Mouse (Mus musculus) lung, embryonic 15.5 days (tissue): ENCODE measurements around the gene Col11a2. TPM values are rescaled to one million over a fixed set of nuclear protein-coding genes. Genes with fewer than 3 reads are reported as not detected.

Experiments
- ATAC-seq: fragments of 200-750 bp; cut with Nextera tagmentation; 2 replicates; pipeline ENCODE4 v1.8.0; 2017; ENCODE audit warnings: moderate number of reproducible peaks, borderline replicate concordance; ENCODE audit not compliant: low FRiP score, low TSS enrichment; ENCODE audit errors: extremely low read depth
- H3K27ac ChIP-seq: fragments of 300-500 bp; sonication (generic); 2 replicates; pipeline ENCODE4 v1.5.1; 2015; ENCODE audit warnings: moderate library complexity, mild to moderate bottlenecking, inconsistent platforms
- H3K27me3 ChIP-seq: fragments of 300-500 bp; sonication (generic); 2 replicates; pipeline ENCODE4 v1.6.1; 2015; ENCODE audit warnings: inconsistent platforms
- H3K36me3 ChIP-seq: fragments of 300-500 bp; sonication (generic); 2 replicates; pipeline ENCODE4 v1.6.1; 2015; ENCODE audit warnings: inconsistent platforms
- H3K4me1 ChIP-seq: fragments of 300-500 bp; sonication (generic); 2 replicates; pipeline ENCODE4 v1.6.1; 2015; ENCODE audit warnings: inconsistent platforms
- H3K4me2 ChIP-seq: fragments of 300-500 bp; sonication (generic); 2 replicates; pipeline ENCODE4 v1.6.1; 2015; ENCODE audit warnings: inconsistent platforms, mild to moderate bottlenecking, moderate library complexity
- H3K4me3 ChIP-seq: fragments of 300-500 bp; sonication (generic); 2 replicates; pipeline ENCODE4 v1.5.1; 2015; ENCODE audit warnings: mild to moderate bottlenecking, inconsistent platforms
- H3K9ac ChIP-seq: fragments of 300-500 bp; sonication (generic); 2 replicates; pipeline ENCODE4 v1.6.1; 2015; ENCODE audit warnings: inconsistent platforms
- H3K9me3 ChIP-seq: fragments of 300-500 bp; sonication (generic); 2 replicates; pipeline ENCODE4 v1.6.1; 2016; ENCODE audit warnings: inconsistent platforms
- WGBS: fragments of 180-500 bp; shearing (Covaris S2); methylation state at CpG from one replicate; pipeline ENCODE4 v1.1.7; 2015; 5-methylcytosine and 5-hydroxymethylcytosine counted together
- polyA plus RNA-seq: library from polyadenylated mRNA; unstranded; fragments of >200 nt; fragmentation: Nextera tagmentation; extraction: Ambion mirVana; gene quantifications from 2 replicates; pipeline ENCODE4 v1.2.1, GENCODE M21; 2015

Col11a2 gene
- polyA plus RNA-seq, 1 experiment from 2014 or later: 4.1 TPM

GRCm38 (mm10) chr17:34097272-34097671 is 58.0 kb downstream of the Col11a2 start:
- H3K4me1 ChIP-seq: peaks cover 18% of the 10 kb centered on the region; the same call in 1 of the 2 replicates
- peaks cover under 1% of the 10 kb centered on the region; the same call in 1 of the 2 replicates for H3K27me3 ChIP-seq
- no peak overlapping the region for H3K27ac ChIP-seq
- 59% methylated on average over 5 of the region's 5 CpGs for WGBS
- no peaks in the 10 kb centered on the region for H3K9me3 ChIP-seq
- ATAC-seq: no peak
- no peak overlapping the region for H3K4me2 ChIP-seq
- no peaks in the 10 kb centered on the region for H3K36me3 ChIP-seq
- H3K4me3 ChIP-seq: no peak overlapping the region
- H3K9ac ChIP-seq: no peak overlapping the region

- peaks cover 14% of the 10 kb centered on the region; the same call in 1 of the 2 replicates for H3K4me1 ChIP-seq
- no peak for ATAC-seq
- WGBS: 28% methylated on average over 10 of the region's 10 CpGs
- H3K27ac ChIP-seq: no peak overlapping the region
- no peak overlapping the region for H3K4me2 ChIP-seq
- H3K9me3 ChIP-seq: no peaks in the 10 kb centered on the region
- no peaks in the 10 kb centered on the region for H3K27me3 ChIP-seq
- H3K4me3 ChIP-seq: no peak overlapping the region
- no peaks in the 10 kb centered on the region for H3K36me3 ChIP-seq
- H3K9ac ChIP-seq: no peak overlapping the region
Observed at GRCm38 (mm10) chr17:34098709-34099479, 59.7 kb downstream of the Col11a2 start.

GRCm38 (mm10) chr17:34099531-34099930 is 60.3 kb downstream of the Col11a2 start:
- no peaks in the 10 kb centered on the region for H3K36me3 ChIP-seq
- no peak overlapping the region for H3K4me3 ChIP-seq
- no peak overlapping the region for H3K9ac ChIP-seq
- no peak overlapping the region for H3K4me2 ChIP-seq
- H3K4me1 ChIP-seq: peaks cover 14% of the 10 kb centered on the region; the same call in 1 of the 2 replicates
- ATAC-seq: no peak
- H3K9me3 ChIP-seq: no peaks in the 10 kb centered on the region
- H3K27ac ChIP-seq: no peak overlapping the region
- no peaks in the 10 kb centered on the region for H3K27me3 ChIP-seq
- 30% methylated on average over 5 of the region's 5 CpGs for WGBS

GRCm38 (mm10) chr17:34101185-34101584 is 61.9 kb downstream of the Col11a2 start:
- no peak for ATAC-seq
- no peaks in the 10 kb centered on the region for H3K36me3 ChIP-seq
- H3K27me3 ChIP-seq: no peaks in the 10 kb centered on the region
- H3K9ac ChIP-seq: no peak overlapping the region
- H3K4me1 ChIP-seq: peaks cover 14% of the 10 kb centered on the region; the same call in 1 of the 2 replicates
- H3K9me3 ChIP-seq: no peaks in the 10 kb centered on the region
- no peak overlapping the region for H3K27ac ChIP-seq
- 27% methylated on average over 5 of the region's 5 CpGs for WGBS
- peak overlapping the region; percentile 42; the same call in 1 of the 2 replicates for H3K4me2 ChIP-seq
- no peak overlapping the region for H3K4me3 ChIP-seq

GRCm38 (mm10) chr17:34101604-34102032 is 62.4 kb downstream of the Col11a2 start:
- Histone ChIP-seq H3K36me3 (no peaks in the 10 kb centered on the region), H3K4me1 (peaks cover 14% of the 10 kb centered on the region; the same call in 1 of the 2 replicates), H3K9ac (no peak overlapping the region), H3K9me3 (no peaks in the 10 kb centered on the region), H3K4me2 (peak overlapping the region; percentile 42), H3K4me3 (peak overlapping the region; percentile 16), H3K27me3 (no peaks in the 10 kb centered on the region), H3K27ac (no peak overlapping the region)
- 5% methylated on average over 12 of the region's 12 CpGs for WGBS
- peak; percentile 73 for ATAC-seq

- no peak overlapping the region for H3K4me3 ChIP-seq
- no peaks in the 10 kb centered on the region for H3K36me3 ChIP-seq
- ATAC-seq: no peak
- H3K9me3 ChIP-seq: no peaks in the 10 kb centered on the region
- H3K4me2 ChIP-seq: no peak overlapping the region
- no peak overlapping the region for H3K27ac ChIP-seq
- no peak overlapping the region for H3K9ac ChIP-seq
- peaks cover 14% of the 10 kb centered on the region; the same call in 1 of the 2 replicates for H3K4me1 ChIP-seq
- no peaks in the 10 kb centered on the region for H3K27me3 ChIP-seq
- WGBS: 59% methylated on average over 6 of the region's 6 CpGs
Observed at GRCm38 (mm10) chr17:34102831-34103230, 63.6 kb downstream of the Col11a2 start.

- peaks cover 10% of the 10 kb centered on the region for H3K36me3 ChIP-seq
- H3K4me1 ChIP-seq: peaks cover 3% of the 10 kb centered on the region; the same call in 1 of the 2 replicates
- 71% methylated on average over 9 of the region's 9 CpGs for WGBS
- no peak overlapping the region for H3K27ac ChIP-seq
- H3K4me3 ChIP-seq: no peak overlapping the region
- H3K4me2 ChIP-seq: no peak overlapping the region
- H3K27me3 ChIP-seq: no peaks in the 10 kb centered on the region
- no peak for ATAC-seq
- no peaks in the 10 kb centered on the region for H3K9me3 ChIP-seq
- H3K9ac ChIP-seq: no peak overlapping the region
Observed at GRCm38 (mm10) chr17:34104804-34105203, 65.6 kb downstream of the Col11a2 start.

- Histone ChIP-seq H3K4me3 (no peak overlapping the region), H3K4me2 (no peak overlapping the region), H3K27ac (no peak overlapping the region), H3K9ac (no peak overlapping the region), H3K9me3 (no peaks in the 10 kb centered on the region), H3K27me3 (no peaks in the 10 kb centered on the region), H3K4me1 (peaks cover 4% of the 10 kb centered on the region; the same call in 1 of the 2 replicates), H3K36me3 (peaks cover 27% of the 10 kb centered on the region)
- ATAC-seq: no peak
- WGBS: 80% methylated on average over 7 of the region's 7 CpGs
Observed at GRCm38 (mm10) chr17:34106555-34106954, 67.3 kb downstream of the Col11a2 start.

- 77% methylated on average over 7 of the region's 7 CpGs for WGBS
- H3K36me3 ChIP-seq: peaks cover 35% of the 10 kb centered on the region
- no peak for ATAC-seq
Observed at GRCm38 (mm10) chr17:34107109-34107867, 68.1 kb downstream of the Col11a2 start.

GRCm38 (mm10) chr17:34108460-34108859 is 69.2 kb downstream of the Col11a2 start:
- H3K4me3 ChIP-seq: no peak overlapping the region
- H3K27ac ChIP-seq: no peak overlapping the region
- H3K9ac ChIP-seq: no peak overlapping the region
- H3K36me3 ChIP-seq: peaks cover 46% of the 10 kb centered on the region
- H3K4me1 ChIP-seq: 0 out of 2 replicates have a peak, but pooled peaks cover 2% of the 10 kb centered on the region
- no peak for ATAC-seq
- no peaks in the 10 kb centered on the region for H3K27me3 ChIP-seq
- H3K4me2 ChIP-seq: no peak overlapping the region
- 75% methylated on average over 5 of the region's 6 CpGs for WGBS
- H3K9me3 ChIP-seq: no peaks in the 10 kb centered on the region

More at GRCm38 (mm10) chr17:34107109-34107867, 68.1 kb downstream of the Col11a2 start:
- Histone ChIP-seq H3K4me3 (no peak overlapping the region), H3K9ac (no peak overlapping the region), H3K27ac (no peak overlapping the region), H3K4me2 (no peak overlapping the region), H3K4me1 (0 out of 2 replicates have a peak, but pooled peaks cover 2% of the 10 kb centered on the region), H3K9me3 (no peaks in the 10 kb centered on the region), H3K27me3 (no peaks in the 10 kb centered on the region)

- peaks cover 2% of the 10 kb centered on the region; the same call in 1 of the 2 replicates for H3K4me1 ChIP-seq
- ATAC-seq: no peak
- WGBS: 76% methylated on average over 14 of the region's 14 CpGs
- peaks cover 54% of the 10 kb centered on the region for H3K36me3 ChIP-seq
- H3K27me3 ChIP-seq: no peaks in the 10 kb centered on the region
- no peaks in the 10 kb centered on the region for H3K9me3 ChIP-seq
- no peak overlapping the region for H3K4me3 ChIP-seq
- H3K9ac ChIP-seq: no peak overlapping the region
- H3K27ac ChIP-seq: peak overlapping the region; percentile 50; the same call in 1 of the 2 replicates
- no peak overlapping the region for H3K4me2 ChIP-seq
Observed at GRCm38 (mm10) chr17:34109038-34109805, 70.0 kb downstream of the Col11a2 start.
